Mouse (Mus musculus) cerebellum, postnatal 4 days (tissue): Measurements from ENCODE around the gene Eppin.
"Not testable (repeated sequence)": the region's sequence is repeated elsewhere in the genome, so short reads cannot be mapped to it uniquely, and the experiment has no call there.

Experiments used
- DNase-seq, 2 experiments: peaks; one replicate each; pipeline ENCODE4 v3.0.0; 2022; ENCODE audit warnings: low spot score in 2 of 2, mixed read lengths in 1 of 2

Gene Eppin

GRCm38 (mm10) chr2:164593494-164593893 lies at the start of gene Eppin:
Gene Eppin, minus strand, starts transcription at chr2:164593594.
- DNase-seq = no peak

GRCm38 (mm10) chr2:164641881-164642673 lies 48.7 kb upstream of the Eppin start:
- DNase-seq = no peak

DNA sequence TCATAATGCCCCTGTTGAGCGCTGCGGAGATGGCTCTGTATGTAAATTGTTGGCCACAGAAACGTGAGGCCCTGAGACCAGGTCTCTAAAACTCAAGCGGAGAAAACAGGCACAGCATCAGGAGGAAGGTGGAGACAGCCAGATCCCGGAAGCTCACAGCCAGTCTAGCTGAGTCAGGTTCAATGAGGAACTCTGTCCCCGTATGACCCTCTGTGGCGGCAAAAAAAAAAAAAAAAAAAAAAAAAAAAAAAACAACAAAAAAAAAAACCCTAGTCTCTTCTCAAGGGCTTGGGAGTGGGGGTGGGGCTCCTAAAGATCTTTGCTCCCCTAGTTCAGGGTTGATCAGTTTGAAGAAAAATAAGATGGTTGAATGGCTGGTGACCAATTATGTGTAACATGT lies 47.7 kb upstream of the Eppin start:
- DNase-seq = no peak

- no peak for DNase-seq
Measured at GRCm38 (mm10) chr2:164638696-164639095, 45.3 kb upstream of the Eppin start, which contains the start of gene Wfdc16. Gene Wfdc16, minus strand, starts transcription at chr2:164638796.

- DNase-seq = no peak
Measured at GRCm38 (mm10) chr2:164635266-164635665, 41.9 kb upstream of the Eppin start.

GRCm38 (mm10) chr2:164621775-164622174 lies 28.4 kb upstream of the Eppin start:
- DNase-seq = no peak

- no peak for DNase-seq
Measured at GRCm38 (mm10) chr2:164619050-164619449, 25.7 kb upstream of the Eppin start.

DNA sequence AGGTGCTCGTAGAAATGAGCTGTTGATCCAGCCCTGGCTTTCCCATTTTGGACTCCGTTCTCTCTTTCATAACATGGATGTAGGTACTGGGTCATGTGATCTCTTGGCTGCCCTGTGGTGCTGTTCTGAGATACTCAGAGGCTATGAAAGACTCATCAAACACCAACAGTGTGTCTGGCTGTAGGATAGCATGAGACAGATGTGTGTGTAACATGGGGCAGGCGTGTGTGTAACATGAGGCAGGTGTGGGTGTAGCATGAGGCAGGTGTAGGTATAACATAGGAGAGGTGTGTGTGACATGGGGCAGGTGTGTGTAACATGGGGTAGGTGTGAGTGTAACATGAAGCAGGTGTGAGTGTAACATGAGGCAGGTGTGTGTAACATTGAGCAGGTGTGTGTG lies 22.0 kb upstream of the Eppin start:
- no peak for DNase-seq

DNA sequence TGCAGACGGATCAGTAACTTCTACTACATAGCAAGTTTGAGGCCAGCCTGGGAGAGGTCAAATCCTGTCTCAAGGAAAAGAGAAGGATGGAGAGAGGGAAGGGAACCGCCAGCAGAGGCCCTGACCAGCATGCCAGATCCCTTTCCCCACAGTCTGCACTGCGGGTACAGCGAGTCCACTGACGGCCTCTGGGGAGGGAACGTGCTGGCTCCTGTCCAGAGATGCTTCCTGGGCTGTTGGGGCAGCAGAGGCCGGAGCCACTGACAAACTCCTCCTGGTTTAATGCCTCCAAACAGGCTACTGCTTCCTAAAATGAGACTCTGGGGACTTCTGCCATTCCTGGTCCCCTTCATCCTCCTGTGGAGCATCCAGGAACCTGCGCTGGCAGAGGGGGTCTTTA lies 20.1 kb upstream of the Eppin start, which contains the start of the genes Wfdc6b and Wfdc8:
Wfdc6b (plus strand) TSS at position 52 of the 400 bp plus-strand sequence.
Wfdc8 (minus strand) TSS at position 156 of the 400 bp plus-strand sequence.
- DNase-seq = peak in 1 of 2 experiments; percentile 25

DNA sequence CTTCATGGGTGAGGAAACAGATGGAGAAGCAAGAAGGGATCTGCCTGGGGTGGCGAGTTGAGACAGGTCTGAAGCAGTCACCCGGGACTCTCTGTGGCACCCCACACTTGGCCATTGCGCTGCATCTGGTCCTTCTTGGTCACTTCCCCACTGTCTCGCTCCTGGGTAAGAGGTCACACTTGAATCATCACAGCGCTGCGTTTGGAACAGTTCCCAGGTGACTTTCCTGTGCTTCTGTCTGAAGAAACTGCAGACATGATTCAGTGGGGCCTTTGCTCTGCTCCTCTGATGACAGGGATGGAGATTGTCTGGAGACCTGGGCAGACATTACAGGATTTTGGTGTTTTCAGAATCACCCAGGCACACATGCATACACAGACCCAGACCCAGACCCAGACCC lies 15.4 kb upstream of the Eppin start:
- DNase-seq = no peak

GRCm38 (mm10) chr2:164604411-164604810 lies 11.0 kb upstream of the Eppin start:
- no peak for DNase-seq

DNA sequence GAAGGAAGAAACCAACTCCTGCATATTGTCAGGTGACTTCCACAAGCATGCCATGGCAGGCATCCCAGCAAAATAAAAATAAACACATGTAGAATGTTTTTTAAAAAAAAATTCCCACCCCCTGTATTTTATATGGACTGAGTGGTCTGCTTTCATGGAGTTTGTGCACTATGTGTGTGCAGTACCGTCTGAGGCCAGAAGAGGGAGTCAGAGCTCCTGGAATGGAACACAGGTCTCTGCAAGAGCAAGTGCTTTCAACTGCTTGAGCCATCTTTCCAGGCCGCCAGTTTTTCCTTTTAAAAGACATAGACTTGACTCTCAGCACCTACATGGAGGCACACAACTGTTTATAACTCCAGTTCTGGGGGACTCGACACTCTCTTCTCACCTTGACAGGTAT lies 10.1 kb upstream of the Eppin start:
- no peak for DNase-seq

- DNase-seq = no peak
Measured at GRCm38 (mm10) chr2:164600179-164600578, 6.8 kb upstream of the Eppin start.

DNA sequence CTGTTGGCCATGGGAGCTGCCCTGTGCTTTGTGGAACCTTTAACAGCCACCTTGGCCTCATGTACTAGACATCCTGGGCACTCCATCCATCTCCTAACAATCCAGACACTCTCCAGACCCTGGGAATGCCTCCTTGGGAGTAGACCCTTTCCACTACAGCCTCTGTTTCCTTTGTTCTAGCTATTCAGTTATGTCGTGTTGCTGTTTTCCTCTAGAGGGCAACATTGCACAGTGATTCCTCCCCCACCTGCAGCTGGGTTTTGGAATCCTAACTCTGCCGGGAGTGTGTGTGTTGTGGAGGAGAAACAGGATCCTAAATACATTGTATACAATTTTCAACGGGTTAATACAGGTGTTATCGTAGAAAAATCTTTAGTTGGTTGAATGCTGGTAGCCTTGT lies 1.4 kb downstream of the Eppin start:
- peak in 1 of 2 experiments; percentile 8 for DNase-seq

DNA sequence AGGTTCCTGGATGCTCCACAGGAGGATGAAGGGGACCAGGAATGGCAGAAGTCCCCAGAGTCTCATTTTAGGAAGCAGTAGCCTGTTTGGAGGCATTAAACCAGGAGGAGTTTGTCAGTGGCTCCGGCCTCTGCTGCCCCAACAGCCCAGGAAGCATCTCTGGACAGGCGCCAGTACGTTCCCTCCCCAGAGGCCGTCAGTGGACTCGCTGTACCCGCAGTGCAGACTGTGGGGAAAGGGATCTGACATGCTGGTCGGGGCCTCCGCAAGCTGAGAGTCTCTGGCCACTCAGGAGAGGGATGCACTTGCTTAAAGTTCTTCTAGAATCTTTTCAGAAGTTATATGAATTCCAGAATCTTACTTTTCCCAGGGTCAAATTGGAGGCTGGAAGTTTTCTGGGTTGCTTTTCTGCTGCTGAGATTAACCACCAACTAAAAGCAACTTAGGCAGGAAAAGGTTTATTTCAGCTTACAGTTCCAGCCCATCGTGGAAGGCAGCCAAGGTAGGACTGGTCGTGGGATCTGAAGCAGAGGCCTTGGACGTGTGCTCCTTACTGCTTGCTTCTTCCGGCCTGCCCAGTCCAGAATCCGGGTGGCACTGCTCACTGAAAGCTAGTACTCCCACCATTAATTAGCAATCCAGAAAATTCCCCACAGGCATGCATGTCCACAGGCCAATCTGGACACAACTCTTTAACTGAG lies 8.2 kb downstream of the Eppin start, which contains the start of gene Wfdc6a:
Wfdc6a (minus strand) TSS at position 423 of the 701 bp plus-strand sequence.
- DNase-seq = not testable (repeated sequence)

GRCm38 (mm10) chr2:164573359-164573758 lies 20.0 kb downstream of the Eppin start, which contains the start of gene Spint3:
Gene Spint3, minus strand, starts transcription at chr2:164573459.
- DNase-seq = not testable (repeated sequence)

- DNase-seq = no peak
Measured at GRCm38 (mm10) chr2:164567460-164567859, 25.9 kb downstream of the Eppin start.

DNA sequence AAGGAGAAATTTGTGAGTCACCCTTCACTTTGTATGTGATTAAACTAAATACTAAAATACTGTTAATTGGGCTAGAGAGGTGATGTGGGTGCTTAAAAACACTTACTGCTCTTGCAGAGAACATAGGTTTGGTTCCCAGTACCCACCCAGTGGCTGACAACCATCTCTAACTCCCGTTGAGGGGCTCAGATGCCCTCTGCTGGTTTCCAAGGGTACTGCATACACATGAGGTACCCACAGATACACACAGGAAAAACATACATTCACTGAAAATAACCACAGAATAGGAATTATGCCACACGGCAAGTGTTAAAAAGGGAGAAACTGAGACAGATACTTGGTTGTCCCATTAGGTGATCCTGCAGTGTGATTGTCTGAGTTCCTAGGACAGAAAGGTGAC lies 26.4 kb downstream of the Eppin start:
- no peak for DNase-seq

GRCm38 (mm10) chr2:164564346-164564745 lies 29.0 kb downstream of the Eppin start:
- no peak for DNase-seq

- DNase-seq = peak in 1 of 2 experiments; percentile 25
Measured at GRCm38 (mm10) chr2:164563339-164564038, 29.9 kb downstream of the Eppin start.

GRCm38 (mm10) chr2:164562391-164563188 lies 30.8 kb downstream of the Eppin start, which contains the start of gene Wfdc2:
Gene Wfdc2, plus strand, starts transcription at chr2:164562413.
- DNase-seq = no peak
